Mouse (Mus musculus) stomach, postnatal 0 days (tissue): ENCODE results near the gene Nlgn1. TPM values are rescaled to one million over a fixed set of nuclear protein-coding genes. Genes with fewer than 3 reads are reported as not detected.

Experiments used
- ATAC-seq: fragments of 200-750 bp; cut with Nextera tagmentation; 2 replicates; pipeline ENCODE4 v1.8.0; 2017; ENCODE audit not compliant: low FRiP score, low TSS enrichment
- DNase-seq: peaks from one replicate; pipeline ENCODE4 v3.0.0-alpha.2; 2016; ENCODE audit warnings: low spot score
- H3K27ac ChIP-seq: fragments of 300-500 bp; sonication (generic); replicated peaks from 2 replicates; pipeline ENCODE4 v1.5.1; 2014; ENCODE audit warnings: mild to moderate bottlenecking, control low read depth
- H3K27me3 ChIP-seq: fragments of 300-500 bp; sonication (generic); 2 replicates; pipeline ENCODE4 v1.6.1; 2014; ENCODE audit warnings: low read length; ENCODE audit not compliant: control insufficient read depth, insufficient read depth
- H3K36me3 ChIP-seq: fragments of 300-500 bp; sonication (generic); 2 replicates; pipeline ENCODE4 v1.6.1; 2014; ENCODE audit warnings: low read length, mixed read lengths; ENCODE audit not compliant: control insufficient read depth, insufficient read depth
- H3K4me1 ChIP-seq: fragments of 300-500 bp; sonication (generic); replicated peaks from 2 replicates; pipeline ENCODE4 v1.6.1; 2014; ENCODE audit warnings: antibody characterized with exemption; ENCODE audit not compliant: control insufficient read depth, insufficient read depth
- H3K4me2 ChIP-seq: fragments of 300-500 bp; sonication (generic); replicated peaks from 2 replicates; pipeline ENCODE4 v1.6.1; 2014; ENCODE audit warnings: low read depth, mild to moderate bottlenecking, control low read depth, moderate library complexity
- H3K4me3 ChIP-seq: fragments of 300-500 bp; sonication (generic); 2 replicates; pipeline ENCODE4 v1.5.1; 2014; ENCODE audit warnings: low read depth, low read length, control low read depth
- H3K9ac ChIP-seq: fragments of 300-500 bp; sonication (generic); 2 replicates; pipeline ENCODE4 v1.6.1; 2014; ENCODE audit warnings: mild to moderate bottlenecking, low read length, control low read depth, mixed read lengths
- H3K9me3 ChIP-seq: fragments of 300-500 bp; sonication (generic); 2 replicates; pipeline ENCODE4 v1.6.1; 2016; ENCODE audit warnings: low read length; ENCODE audit not compliant: control insufficient read depth
- CTCF ChIP-seq: IDR thresholded peaks from 2 replicates; pipeline ENCODE4 v1.5.1; 2016; ENCODE audit warnings: antibody characterized with exemption, low read depth, mild to moderate bottlenecking, moderate library complexity
- EP300 ChIP-seq: optimal IDR thresholded peaks from 2 replicates; pipeline ENCODE3; 2016; ENCODE audit warnings: antibody characterized with exemption
- WGBS: fragments of 180-500 bp; shearing (Covaris S2); extraction: QIAGEN DNeasy Blood & Tissue Kit; methylation state at CpG from one replicate; pipeline ENCODE4 v1.1.7; 2014; 5-methylcytosine and 5-hydroxymethylcytosine counted together
- polyA plus RNA-seq: library from polyadenylated mRNA; unstranded; fragments of >200 nt; fragmentation: Nextera tagmentation; extraction: Ambion mirVana; gene quantifications from 2 replicates; pipeline ENCODE4 v1.2.1, GENCODE M21; 2015

Nlgn1 gene
- polyA plus RNA-seq, 1 experiment from 2014 or later = 0.41 TPM

DNA sequence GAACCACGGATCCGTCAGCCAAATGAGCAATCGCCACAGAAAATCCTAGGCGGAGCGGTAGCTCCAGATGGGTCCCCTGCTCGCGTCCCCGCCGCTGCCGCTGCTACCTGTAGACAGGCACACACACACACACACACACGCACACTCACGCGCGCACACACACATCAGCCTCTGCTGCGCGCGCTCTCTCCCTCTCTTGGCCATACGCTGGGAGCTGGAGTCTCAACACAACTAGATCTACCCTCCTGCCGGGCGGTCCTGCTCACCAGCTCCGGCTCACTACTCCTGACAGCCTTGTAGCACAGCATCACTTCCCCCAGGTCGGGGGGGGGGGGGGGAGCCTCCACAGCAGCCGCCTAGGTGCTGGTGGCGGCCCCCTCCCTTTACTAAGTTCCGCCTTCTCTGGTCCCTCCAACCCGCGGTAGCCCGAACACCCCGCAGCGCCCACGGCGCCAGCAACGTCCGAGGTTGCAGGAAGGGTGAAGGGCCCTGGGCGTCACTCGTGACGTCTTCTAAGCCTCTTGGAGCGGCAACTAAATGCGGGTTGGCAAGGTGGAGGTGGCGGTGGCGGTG lies 1.1 kb upstream of the Nlgn1 start:
- ATAC-seq (no peak), DNase-seq (peak; percentile 39)
- H3K27ac ChIP-seq = no peak overlapping the region
- H3K4me2 ChIP-seq = peak overlapping the region; percentile 61
- under 1% methylated on average over 36 of the region's 41 CpGs for WGBS
- H3K4me3 ChIP-seq = peak overlapping the region; percentile 41
- H3K9me3 ChIP-seq = no peaks in the 10 kb centered on the region
- no peaks in the 10 kb centered on the region for H3K4me1 ChIP-seq
- no peak for TF ChIP-seq EP300
- no peak for TF ChIP-seq CTCF
- H3K36me3 ChIP-seq = no peaks in the 10 kb centered on the region
- no peak overlapping the region for H3K9ac ChIP-seq
- peaks cover 7% of the 10 kb centered on the region; the same call in 1 of the 2 replicates for H3K27me3 ChIP-seq

- 1% methylated on average over 60 of the region's 60 CpGs for WGBS
- Histone ChIP-seq H3K36me3 (no peaks in the 10 kb centered on the region), H3K9ac (peak overlapping the region; percentile 47), H3K27ac (no peak overlapping the region), H3K27me3 (peaks cover 7% of the 10 kb centered on the region; the same call in 1 of the 2 replicates), H3K4me1 (no peaks in the 10 kb centered on the region), H3K4me3 (peak overlapping the region; percentile 41), H3K4me2 (peak overlapping the region; percentile 65), H3K9me3 (no peaks in the 10 kb centered on the region)
- 0 out of 2 replicates have a peak, but pooled peaks have one; percentile 42 for ATAC-seq
- TF ChIP-seq CTCF = peak; percentile 27
- no peak for TF ChIP-seq EP300
- DNase-seq = peak; percentile 17
Measured at GRCm38 (mm10) chr3:26331177-26332061, 841 bp downstream of the Nlgn1 start.

- ATAC-seq = no peak
- Histone ChIP-seq H3K4me3 (peak overlapping the region; percentile 41), H3K9ac (no peak overlapping the region), H3K36me3 (no peaks in the 10 kb centered on the region), H3K4me2 (peak overlapping the region; percentile 65), H3K9me3 (no peaks in the 10 kb centered on the region), H3K27me3 (peaks cover 7% of the 10 kb centered on the region; the same call in 1 of the 2 replicates), H3K4me1 (no peaks in the 10 kb centered on the region), H3K27ac (no peak overlapping the region)
- WGBS = 29% methylated on average over 9 of the region's 9 CpGs
- TF ChIP-seq CTCF (no peak), EP300 (no peak)
- no peak for DNase-seq
Measured at GRCm38 (mm10) chr3:26330863-26331176, 1.4 kb downstream of the Nlgn1 start.

GRCm38 (mm10) chr3:26330019-26330418 lies 2.2 kb downstream of the Nlgn1 start:
- no peak overlapping the region for H3K4me2 ChIP-seq

GRCm38 (mm10) chr3:26324510-26324909 lies 7.8 kb downstream of the Nlgn1 start:
- TF ChIP-seq EP300 = no peak
- no peak for TF ChIP-seq CTCF
- no peaks in the 10 kb centered on the region for H3K4me1 ChIP-seq
- H3K27me3 ChIP-seq = no peaks in the 10 kb centered on the region
- no peaks in the 10 kb centered on the region for H3K36me3 ChIP-seq
- DNase-seq (no peak), ATAC-seq (no peak)
- no peak overlapping the region for H3K4me2 ChIP-seq
- no peaks in the 10 kb centered on the region for H3K9me3 ChIP-seq
- no peak overlapping the region for H3K4me3 ChIP-seq
- H3K27ac ChIP-seq = no peak overlapping the region
- WGBS = 47% methylated on average over 1 of the region's 1 CpGs
- no peak overlapping the region for H3K9ac ChIP-seq

More at GRCm38 (mm10) chr3:26330019-26330418, 2.2 kb downstream of the Nlgn1 start:
- H3K9me3 ChIP-seq = no peaks in the 10 kb centered on the region
- no peak for TF ChIP-seq CTCF
- TF ChIP-seq EP300 = no peak
- H3K27ac ChIP-seq = no peak overlapping the region
- DNase-seq (no peak), ATAC-seq (no peak)
- H3K4me1 ChIP-seq = no peaks in the 10 kb centered on the region
- no peak overlapping the region for H3K4me3 ChIP-seq
- H3K27me3 ChIP-seq = peaks cover 7% of the 10 kb centered on the region; the same call in 1 of the 2 replicates
- 72% methylated on average over 4 of the region's 4 CpGs for WGBS
- H3K9ac ChIP-seq = no peak overlapping the region
- no peaks in the 10 kb centered on the region for H3K36me3 ChIP-seq

- H3K9me3 ChIP-seq = no peaks in the 10 kb centered on the region
- no peak overlapping the region for H3K9ac ChIP-seq
- H3K4me3 ChIP-seq = no peak overlapping the region
- H3K27ac ChIP-seq = no peak overlapping the region
- H3K4me1 ChIP-seq = no peaks in the 10 kb centered on the region
- H3K4me2 ChIP-seq = no peak overlapping the region
- DNase-seq = no peak
- TF ChIP-seq EP300 (no peak), CTCF (no peak)
- 81% methylated on average over 2 of the region's 2 CpGs for WGBS
- no peaks in the 10 kb centered on the region for H3K36me3 ChIP-seq
- ATAC-seq = no peak
- no peaks in the 10 kb centered on the region for H3K27me3 ChIP-seq
Measured at GRCm38 (mm10) chr3:26317397-26317796, 14.9 kb downstream of the Nlgn1 start.
